ENCODE assay signal across 9 mouse cellular contexts in the genomic region with DNA sequence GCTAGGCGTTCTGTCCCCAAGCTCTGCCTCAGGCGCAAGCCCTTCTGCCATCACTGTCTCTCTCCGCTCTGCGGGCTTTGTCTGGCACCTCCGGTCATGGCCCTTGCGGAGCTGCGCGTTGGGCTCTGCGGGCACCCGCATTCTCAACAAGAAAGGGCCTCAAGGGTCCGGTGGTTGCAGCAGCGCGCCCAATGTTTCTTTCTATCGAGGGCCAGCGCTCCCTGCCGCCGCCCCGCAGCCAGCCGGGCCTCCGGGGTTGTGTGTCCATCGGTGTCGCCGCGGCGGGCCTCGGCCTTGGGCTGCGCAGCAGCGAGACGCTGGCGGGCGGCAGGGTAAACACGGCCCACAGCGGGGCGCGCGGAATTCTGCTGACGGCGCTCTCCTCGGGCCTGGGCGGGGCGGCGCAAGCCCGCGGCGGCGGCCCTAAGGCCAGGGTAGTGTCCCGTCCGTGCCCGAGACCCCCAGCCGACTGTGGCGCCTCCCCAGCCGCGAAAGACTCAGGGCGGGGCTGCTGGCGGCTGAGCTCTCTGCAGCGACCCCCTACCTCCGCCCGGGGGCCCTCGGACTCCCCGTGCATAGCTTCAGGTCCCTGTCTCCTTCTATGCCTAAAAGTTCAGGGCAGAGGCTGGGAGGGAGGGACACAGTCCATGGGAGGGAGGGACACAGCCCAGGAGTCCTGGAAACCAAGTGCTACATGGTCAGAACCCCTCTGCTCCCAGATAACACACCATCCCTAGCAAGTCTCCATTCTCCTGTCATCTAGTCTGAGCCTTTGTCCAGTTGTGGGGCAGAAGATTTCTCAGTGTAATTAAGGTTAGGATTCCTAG.
DNase-seq lines count a peak whose midpoint lies in the region; ATAC-seq lines count a peak whose summit lies in the region.
"Had no signal": no experiment of that assay in that cellular context is flagged by ENCODE, and none has a peak within 500 bp of the region (broad histone marks: within the 10 kb centered on the region; RNA-seq: fewer than 3 reads in every experiment).

No protein-coding gene starts in this region.

- H3K9me3 ChIP-seq in liver, embryonic 16.5 days (replicated peaks; ENCODE audit: control insufficient read depth, low read length): no peaks in the 10 kb centered on the region
- H3K9me3 ChIP-seq in neural tube, embryonic 14.5 days (ENCODE audit: control insufficient read depth, low read length): no peaks in the 10 kb centered on the region

- H3K27me3 ChIP-seq in liver, embryonic 16.5 days (ENCODE audit: control insufficient read depth, insufficient read depth, low read depth, low read length): peaks cover 18% of the 10 kb centered on the region
- 0 out of 2 replicates have a peak, but pooled peaks cover 4% of the 10 kb centered on the region for H3K27me3 ChIP-seq in neural tube, embryonic 14.5 days (ENCODE audit: control insufficient read depth, insufficient read depth, low read length)

- H3K4me3 ChIP-seq in liver, embryonic 16.5 days (ENCODE audit: low read depth, low read length): peak overlapping the region; percentile 29
- H3K4me3 ChIP-seq in neural tube, embryonic 14.5 days (ENCODE audit: low read depth, low read length): peak overlapping the region; percentile 30

- no peak for DNase-seq in frontal cortex, postnatal 14 days (ENCODE audit: low spot score in 2 of 2)
- peak; percentile 72 for DNase-seq in embryo, embryonic 11 days
- peak; percentile 28 to 33 for DNase-seq in heart, adult 9 months (ENCODE audit: low spot score in 2 of 2)
- peak; percentile 25 for DNase-seq in kidney, adult 9 months
- no peak for DNase-seq in T-cell, adult 2 months (ENCODE audit: low spot score)

- no peak overlapping the region for H3K27ac ChIP-seq in liver, embryonic 16.5 days (ENCODE audit: low read length)
- H3K27ac ChIP-seq in neural tube, embryonic 14.5 days (ENCODE audit: low read depth, low read length): no peak overlapping the region
- H3K27ac ChIP-seq: macrophage had no signal

- no peaks in the 10 kb centered on the region for H3K36me3 ChIP-seq in liver, embryonic 16.5 days (ENCODE audit: control insufficient read depth, insufficient read depth)
- no peaks in the 10 kb centered on the region for H3K36me3 ChIP-seq in neural tube, embryonic 14.5 days (ENCODE audit: control insufficient read depth, insufficient read depth, low read length)

- peak overlapping the region; percentile 39 for H3K4me2 ChIP-seq in liver, embryonic 16.5 days (ENCODE audit: low read depth, low read length)
- peak overlapping the region; percentile 56 for H3K4me2 ChIP-seq in neural tube, embryonic 14.5 days (ENCODE audit: low read depth, low read length)

- H3K4me1 ChIP-seq in liver, embryonic 16.5 days (ENCODE audit: control insufficient read depth, low read depth, low read length): no peaks in the 10 kb centered on the region
- no peaks in the 10 kb centered on the region for H3K4me1 ChIP-seq in neural tube, embryonic 14.5 days (ENCODE audit: control insufficient read depth, insufficient read depth, low read length)

- no peak overlapping the region for H3K9ac ChIP-seq in liver, embryonic 16.5 days (ENCODE audit: low read depth, low read length)
- peak overlapping the region; percentile 55 for H3K9ac ChIP-seq in neural tube, embryonic 14.5 days (replicated peaks; ENCODE audit: low read depth, low read length)

- peak; percentile 83 for ATAC-seq in frontal cortex, adult (ENCODE audit: low TSS enrichment)
- ATAC-seq in liver, embryonic 16.5 days (ENCODE audit: low read depth): peak; percentile 62
- peak; percentile 69 for ATAC-seq in neural tube, embryonic 14.5 days (ENCODE audit: low read depth)

- 25% methylated on average over 57 of the region's 60 CpGs for WGBS in liver, embryonic 16.5 days (ENCODE audit: insufficient replicate concordance)
- WGBS in neural tube, embryonic 14.5 days: 19% methylated on average over 51 of the region's 60 CpGs

Comparison
In these comparisons a context has a peak if more than half of its experiments do, and no peak if none do; other contexts are left out.
1. DNase-seq: peak in embryo, embryonic 11 days (single experiment), heart, adult 9 months (2 of 2) and kidney, adult 9 months (single experiment); none in frontal cortex, postnatal 14 days (0 of 2) and T-cell, adult 2 months (single experiment).
2. Peak in every context shown above with its lines, with median percentiles within 50 percentile points of each other: ATAC-seq.